Mouse (Mus musculus) CD8-positive naive resting alpha-beta T cell, adult 2 months (primary cell): ENCODE results near the gene Orm2.
A peak's percentile ranks its signal among the peaks of the same experiment; 100 is the strongest.

Experiments used
- DNase-seq, 2 experiments: peaks; one replicate each; pipeline ENCODE4 v3.0.0; 2022; ENCODE audit warnings: low read depth in 2 of 2, low spot score in 2 of 2

Orm2 gene

GRCm38 (mm10) chr4:63362150-63362549 lies at the start of gene Orm2:
Gene Orm2, plus strand, starts transcription at chr4:63362449.
- no peak for DNase-seq

GRCm38 (mm10) chr4:63314063-63314462 lies 48.2 kb upstream of the Orm2 start:
- DNase-seq: no peak

GRCm38 (mm10) chr4:63316076-63316746 lies 46.0 kb upstream of the Orm2 start:
- no peak for DNase-seq

- peak in 1 of 2 experiments; percentile 28 for DNase-seq
Measured at GRCm38 (mm10) chr4:63319566-63319965, 42.7 kb upstream of the Orm2 start.

GRCm38 (mm10) chr4:63323275-63323815 lies 38.9 kb upstream of the Orm2 start:
- no peak for DNase-seq

- DNase-seq: no peak
Measured at GRCm38 (mm10) chr4:63333403-63333802, 28.8 kb upstream of the Orm2 start.

GRCm38 (mm10) chr4:63338414-63339076 lies 23.7 kb upstream of the Orm2 start:
- no peak for DNase-seq

GRCm38 (mm10) chr4:63342491-63342890 lies 19.8 kb upstream of the Orm2 start:
- DNase-seq: no peak

GRCm38 (mm10) chr4:63343608-63344007 lies 18.6 kb upstream of the Orm2 start:
- DNase-seq: no peak

- no peak for DNase-seq
Measured at GRCm38 (mm10) chr4:63344295-63344694, 18.0 kb upstream of the Orm2 start, which contains the start of gene Orm1. Gene Orm1, plus strand, starts transcription at chr4:63344560.

GRCm38 (mm10) chr4:63345261-63345660 lies 17.0 kb upstream of the Orm2 start:
- no peak for DNase-seq

GRCm38 (mm10) chr4:63346659-63347058 lies 15.6 kb upstream of the Orm2 start:
- DNase-seq: no peak

- no peak for DNase-seq
Measured at GRCm38 (mm10) chr4:63348524-63348923, 13.7 kb upstream of the Orm2 start.

- DNase-seq: no peak
Measured at GRCm38 (mm10) chr4:63355877-63356665, 6.2 kb upstream of the Orm2 start, which contains the start of gene Orm3. Gene Orm3, plus strand, starts transcription at chr4:63356162.

GRCm38 (mm10) chr4:63356981-63357570 lies 5.2 kb upstream of the Orm2 start:
- no peak for DNase-seq

GRCm38 (mm10) chr4:63359861-63360260 lies 2.4 kb upstream of the Orm2 start:
- no peak for DNase-seq

GRCm38 (mm10) chr4:63368577-63368976 lies 6.3 kb downstream of the Orm2 start:
- peak; percentile 83 to 85 for DNase-seq

- DNase-seq: no peak
Measured at GRCm38 (mm10) chr4:63370897-63371296, 8.6 kb downstream of the Orm2 start.

- peak; percentile 31 to 58 for DNase-seq
Measured at GRCm38 (mm10) chr4:63371890-63372289, 9.6 kb downstream of the Orm2 start.

- no peak for DNase-seq
Measured at GRCm38 (mm10) chr4:63373404-63373803, 11.2 kb downstream of the Orm2 start.

- DNase-seq: no peak
Measured at GRCm38 (mm10) chr4:63374331-63374730, 12.1 kb downstream of the Orm2 start.
